ENCODE assay signal across 16 mouse cellular contexts in genomic region chr6:4889544-4889943, GRCm38 (mm10).
"Had no signal": no experiment of that assay in that cellular context is flagged by ENCODE, and none has a peak within 500 bp of the region (broad histone marks: within the 10 kb centered on the region; RNA-seq: fewer than 3 reads in every experiment).

No protein-coding gene starts in this region.

- DNase-seq: kidney, postnatal 25 days; liver, embryonic 13.5 days; lung, adult 2 months; lung, postnatal 14 days; lung, postnatal 4 days; right cerebral cortex, adult 18-20 months; right cerebral cortex, postnatal 14 days; right cerebral cortex, postnatal 4 days; spleen, adult 18-20 months; thymus, postnatal 25 days had no signal

- ATAC-seq: midbrain, embryonic 15.5 days had no signal

- H3K36me3 ChIP-seq: liver, embryonic 13.5 days; midbrain, embryonic 12.5 days; midbrain, embryonic 15.5 days; neural tube, embryonic 12.5 days; neural tube, embryonic 15.5 days; stomach, embryonic 15.5 days had no signal

- H3K27me3 ChIP-seq: liver, embryonic 13.5 days; midbrain, embryonic 12.5 days; midbrain, embryonic 15.5 days; neural tube, embryonic 12.5 days; neural tube, embryonic 15.5 days; stomach, embryonic 15.5 days had no signal

- H3K4me2 ChIP-seq: liver, embryonic 13.5 days; midbrain, embryonic 12.5 days; midbrain, embryonic 15.5 days; neural tube, embryonic 12.5 days; neural tube, embryonic 15.5 days; stomach, embryonic 15.5 days had no signal

- H3K4me3 ChIP-seq: liver, embryonic 13.5 days; midbrain, embryonic 12.5 days; midbrain, embryonic 15.5 days; neural tube, embryonic 12.5 days; neural tube, embryonic 15.5 days; stomach, embryonic 15.5 days had no signal

- H3K4me1 ChIP-seq: liver, embryonic 13.5 days; midbrain, embryonic 12.5 days; midbrain, embryonic 15.5 days; neural tube, embryonic 12.5 days; neural tube, embryonic 15.5 days; stomach, embryonic 15.5 days had no signal

- H3K9ac ChIP-seq: liver, embryonic 13.5 days; midbrain, embryonic 12.5 days; midbrain, embryonic 15.5 days; neural tube, embryonic 12.5 days; neural tube, embryonic 15.5 days; stomach, embryonic 15.5 days had no signal

- H3K27ac ChIP-seq: kidney, postnatal 0 days; liver, embryonic 13.5 days; midbrain, embryonic 12.5 days; midbrain, embryonic 15.5 days; neural tube, embryonic 12.5 days; neural tube, embryonic 15.5 days; stomach, embryonic 15.5 days had no signal

- H3K9me3 ChIP-seq: liver, embryonic 13.5 days; midbrain, embryonic 12.5 days; midbrain, embryonic 15.5 days; neural tube, embryonic 12.5 days; neural tube, embryonic 15.5 days; stomach, embryonic 15.5 days had no signal
